Mouse (Mus musculus) C2C12 (cell line): ENCODE measurements around the gene Scai. TPM values are rescaled to one million over a fixed set of nuclear protein-coding genes. Genes with fewer than 3 reads are reported as not detected.

Experiments
- H3K27me3 ChIP-seq: one replicate; pipeline ENCODE4 v1.6.1; 2011; ENCODE audit not compliant: control insufficient read depth, insufficient read depth, insufficient read length
- H3K36me3 ChIP-seq: one replicate; pipeline ENCODE4 v1.6.1; 2011; ENCODE audit not compliant: control insufficient read depth, insufficient read depth
- H3K4me3 ChIP-seq: one replicate; pipeline ENCODE4 v1.5.1; 2011; ENCODE audit warnings: mild to moderate bottlenecking, control low read depth; ENCODE audit not compliant: poor library complexity, insufficient read depth, severe bottlenecking
- H3K79me2 ChIP-seq: one replicate; pipeline ENCODE4 v1.6.1; 2011; ENCODE audit not compliant: control insufficient read depth, insufficient read depth
- H3K79me3 ChIP-seq: one replicate; pipeline ENCODE4 v1.6.1; 2011; ENCODE audit warnings: low read depth, control low read depth
- H3ac ChIP-seq: one replicate; pipeline ENCODE3; 2011; ENCODE audit warnings: low read depth; ENCODE audit not compliant: control insufficient read depth, insufficient read length
- CEBPB ChIP-seq: IDR thresholded peaks from one replicate; pipeline ENCODE4 v1.6.1; 2011; ENCODE audit warnings: low read depth, mild to moderate bottlenecking, control low read depth, moderate library complexity
- CTCF ChIP-seq: IDR thresholded peaks from one replicate; pipeline ENCODE4 v1.5.1; 2011; ENCODE audit not compliant: control insufficient read depth, insufficient read depth, insufficient read length
- FOSL1 ChIP-seq: IDR thresholded peaks from one replicate; pipeline ENCODE4 v1.8.0; 2011; ENCODE audit warnings: mild to moderate bottlenecking, low read length; ENCODE audit not compliant: poor library complexity, insufficient read depth, severe bottlenecking
- MAX ChIP-seq: IDR thresholded peaks from one replicate; pipeline ENCODE4 v1.6.1; 2011; ENCODE audit warnings: mild to moderate bottlenecking, control low read depth
- MYOD1 ChIP-seq: IDR thresholded peaks from one replicate; pipeline ENCODE4 v1.6.1; 2011; ENCODE audit warnings: low read depth; ENCODE audit not compliant: control insufficient read depth, insufficient read length
- MYOG ChIP-seq: IDR thresholded peaks from one replicate; pipeline ENCODE4 v1.6.1; 2011; ENCODE audit not compliant: control insufficient read depth, insufficient read length; ENCODE audit errors: extremely low read depth
- USF1 ChIP-seq: IDR thresholded peaks from one replicate; pipeline ENCODE4 v1.6.1; 2011; ENCODE audit warnings: low read depth, mild to moderate bottlenecking, control low read depth, moderate library complexity
- polyA plus RNA-seq: library from polyadenylated mRNA; unstranded; fragments of >200 nt; fragmentation: generic; extraction: Trizol; gene quantifications from one replicate; pipeline ENCODE4 v1.2.1, GENCODE M21; 2012; ENCODE audit warnings: missing spikeins

Scai gene
- polyA plus RNA-seq, 1 experiment: 1.4 TPM

- Histone ChIP-seq H3K79me2 (no peaks in the 10 kb centered on the region), H3K79me3 (no peaks in the 10 kb centered on the region), H3K36me3 (peaks cover 7% of the 10 kb centered on the region), H3K4me3 (no peak overlapping the region), H3K27me3 (no peaks in the 10 kb centered on the region), H3ac (no peak overlapping the region)
- no peak for TF ChIP-seq MAX
- TF ChIP-seq USF1: no peak
- TF ChIP-seq CEBPB: no peak
- TF ChIP-seq MYOD1: no peak
- TF ChIP-seq FOSL1: no peak
- TF ChIP-seq CTCF: no peak
- no peak for TF ChIP-seq MYOG
These were observed 4.6 kb downstream of the Scai start for GRCm38 (mm10) chr2:39185942-39186341.

DNA sequence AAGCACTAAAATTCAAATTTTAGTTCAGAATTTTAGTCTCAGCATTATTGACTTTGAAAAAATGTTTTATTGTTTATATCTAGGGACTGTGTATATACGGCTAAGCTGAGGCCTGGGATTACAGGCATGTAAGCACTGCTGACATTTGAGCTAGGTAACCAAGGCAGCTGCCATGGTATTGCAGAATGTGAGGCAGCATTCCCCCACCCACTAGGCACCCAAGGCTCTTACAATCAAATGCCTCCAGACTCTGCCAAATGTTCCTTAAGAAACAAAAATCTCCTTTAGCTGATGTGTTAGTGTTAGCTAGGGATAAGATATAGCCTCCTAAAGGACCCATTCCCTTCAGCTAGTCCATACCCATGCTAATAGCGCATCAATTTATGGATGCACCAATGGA is 6.9 kb downstream of the Scai start:
- no peak overlapping the region for H3ac ChIP-seq
- H3K27me3 ChIP-seq: no peaks in the 10 kb centered on the region
- H3K36me3 ChIP-seq: peaks cover 7% of the 10 kb centered on the region
- H3K79me2 ChIP-seq: no peaks in the 10 kb centered on the region
- TF ChIP-seq MAX: no peak
- no peak for TF ChIP-seq MYOD1
- no peak for TF ChIP-seq CEBPB
- TF ChIP-seq FOSL1: no peak
- no peak for TF ChIP-seq CTCF
- TF ChIP-seq USF1: no peak
- TF ChIP-seq MYOG: no peak
- H3K79me3 ChIP-seq: no peaks in the 10 kb centered on the region
- no peak overlapping the region for H3K4me3 ChIP-seq

GRCm38 (mm10) chr2:39160996-39161395 is 29.5 kb downstream of the Scai start:
- TF ChIP-seq MYOG (no peak), CEBPB (no peak), USF1 (no peak), CTCF (no peak), MAX (no peak), FOSL1 (no peak), MYOD1 (no peak)
- Histone ChIP-seq H3K79me2 (no peaks in the 10 kb centered on the region), H3K4me3 (no peak overlapping the region), H3K36me3 (no peaks in the 10 kb centered on the region), H3K27me3 (no peaks in the 10 kb centered on the region), H3K79me3 (no peaks in the 10 kb centered on the region), H3ac (no peak overlapping the region)

DNA sequence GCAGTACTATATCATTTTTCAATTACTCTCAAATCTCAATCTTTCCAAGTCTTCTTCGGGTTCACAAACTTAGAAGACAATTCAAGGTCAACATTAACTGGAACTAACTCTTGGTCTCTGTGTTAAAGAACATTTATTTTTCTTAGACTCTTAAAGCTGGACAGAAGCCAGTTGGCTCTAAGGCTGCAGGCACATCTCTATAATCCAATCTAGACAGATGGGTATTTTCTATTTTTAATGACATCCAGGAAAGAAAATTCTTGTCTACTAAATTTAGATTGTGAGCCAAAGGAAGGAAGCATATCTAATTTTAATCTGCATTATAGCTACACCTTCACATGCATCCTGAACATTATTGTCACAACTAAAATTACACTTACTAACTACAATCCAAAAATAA is 32.6 kb downstream of the Scai start:
- H3ac ChIP-seq: no peak overlapping the region
- no peaks in the 10 kb centered on the region for H3K79me3 ChIP-seq
- TF ChIP-seq MYOD1 (no peak), MAX (no peak), CTCF (no peak), MYOG (no peak), USF1 (no peak), FOSL1 (no peak), CEBPB (no peak)
- no peaks in the 10 kb centered on the region for H3K36me3 ChIP-seq
- H3K79me2 ChIP-seq: no peaks in the 10 kb centered on the region
- H3K4me3 ChIP-seq: no peak overlapping the region
- no peaks in the 10 kb centered on the region for H3K27me3 ChIP-seq

DNA sequence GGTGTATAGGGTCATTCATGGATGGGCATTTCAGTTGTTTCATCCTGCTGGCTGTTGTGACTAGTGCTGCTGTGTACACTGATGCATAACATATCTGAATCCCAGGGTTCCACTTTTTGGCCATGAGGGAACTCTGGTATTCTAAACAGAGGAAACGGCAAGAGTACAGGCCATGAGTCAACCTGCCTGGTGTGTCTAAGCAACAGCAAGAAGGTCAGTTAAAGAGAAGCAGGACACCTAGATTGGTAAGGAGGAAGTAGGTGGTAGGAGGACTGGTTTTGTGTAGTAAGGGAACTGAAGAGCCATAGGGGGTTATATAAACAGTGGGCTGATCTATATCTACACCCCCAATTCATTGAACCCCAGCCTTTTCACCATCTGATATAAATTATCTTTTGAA is 33.7 kb downstream of the Scai start:
- Histone ChIP-seq H3ac (no peak overlapping the region), H3K79me2 (no peaks in the 10 kb centered on the region), H3K27me3 (no peaks in the 10 kb centered on the region), H3K4me3 (no peak overlapping the region), H3K79me3 (no peaks in the 10 kb centered on the region), H3K36me3 (no peaks in the 10 kb centered on the region)
- TF ChIP-seq CEBPB (no peak), MYOD1 (no peak), CTCF (no peak)

- Histone ChIP-seq H3K27me3 (no peaks in the 10 kb centered on the region), H3K36me3 (no peaks in the 10 kb centered on the region), H3K79me3 (no peaks in the 10 kb centered on the region), H3ac (no peak overlapping the region), H3K79me2 (no peaks in the 10 kb centered on the region), H3K4me3 (no peak overlapping the region)
- TF ChIP-seq CEBPB: no peak
- TF ChIP-seq MAX: no peak
- no peak for TF ChIP-seq MYOG
- no peak for TF ChIP-seq MYOD1
These were observed 39.6 kb downstream of the Scai start for GRCm38 (mm10) chr2:39150943-39151342.
